Mouse (Mus musculus) granulocyte monocyte progenitor cell, adult 5-6 weeks (primary cell): ENCODE measurements around the gene Arhgef5. TPM values are rescaled to one million over a fixed set of nuclear protein-coding genes. Genes with fewer than 3 reads are reported as not detected.

Experiments used
- ATAC-seq: replicated peaks from 2 replicates; pipeline ENCODE4 v1.8.0; 2016; ENCODE audit warnings: mild to moderate bottlenecking, moderate TSS enrichment, inconsistent platforms; ENCODE audit not compliant: poor library complexity, severe bottlenecking
- total RNA-seq, 2 experiments: library from RNA; stranded (forward) in 1 of 2; stranded (reverse) in 1 of 2; fragments of 200-712, 200-1000 nt in 1 of 2; fragments of >200 nt in 1 of 2; fragmentation: Nextera tagmentation in 1 of 2; gene quantifications; 2 replicates each; pipeline ENCODE4 v1.2.3; 2014 to 2017

Gene Arhgef5
- total RNA-seq, 2 experiments from 2014 or later, result 1.4 to 2.0 TPM

GRCm38 (mm10) chr6:43312546-43312945, 47.2 kb downstream of the Arhgef5 start:
- ATAC-seq, result no peak

GRCm38 (mm10) chr6:43312961-43313656, 47.7 kb downstream of the Arhgef5 start:
- no peak for ATAC-seq

- no peak for ATAC-seq
These were observed 68.1 kb downstream of the Arhgef5 start for GRCm38 (mm10) chr6:43333479-43333878.

- ATAC-seq, result 0 out of 2 replicates have a peak, but pooled peaks have one; percentile 30
These were observed 70.3 kb downstream of the Arhgef5 start for GRCm38 (mm10) chr6:43335619-43336234.

GRCm38 (mm10) chr6:43337491-43337961, 72.1 kb downstream of the Arhgef5 start:
- no peak for ATAC-seq

GRCm38 (mm10) chr6:43338804-43339203, 73.4 kb downstream of the Arhgef5 start:
- no peak for ATAC-seq

Other genes with a start within 250 kb of the Arhgef5 start
- gene Olfr441, start 159.2 kb upstream of the Arhgef5 start, total RNA-seq (2014; fragmentation: Nextera tagmentation), result not detected in 2 replicates
- gene Olfr441, start 159.2 kb upstream of the Arhgef5 start, total RNA-seq (2017), result not detected in 2 replicates
- gene Olfr237-ps1, start 119.0 kb upstream of the Arhgef5 start, total RNA-seq (2014; fragmentation: Nextera tagmentation), result not detected in 2 replicates
- not detected in 2 replicates for gene Olfr237-ps1, start 119.0 kb upstream of the Arhgef5 start, total RNA-seq (2017)
- gene Olfr437, start 102.3 kb upstream of the Arhgef5 start, total RNA-seq (2014; fragmentation: Nextera tagmentation), result not detected in 2 replicates
- gene Olfr437, start 102.3 kb upstream of the Arhgef5 start, total RNA-seq (2017), result not detected in 2 replicates
- gene Olfr13, start 93.4 kb upstream of the Arhgef5 start, total RNA-seq (2014; fragmentation: Nextera tagmentation), result not detected in 2 replicates
- gene Olfr13, start 93.4 kb upstream of the Arhgef5 start, total RNA-seq (2017), result not detected in 2 replicates
- not detected in 2 replicates for gene Olfr435, start 68.4 kb upstream of the Arhgef5 start, total RNA-seq (2014; fragmentation: Nextera tagmentation)
- gene Olfr435, start 68.4 kb upstream of the Arhgef5 start, total RNA-seq (2017), result not detected in 2 replicates
- not detected in 2 replicates for gene Olfr434, start 52.6 kb upstream of the Arhgef5 start, total RNA-seq (2014; fragmentation: Nextera tagmentation)
- gene Olfr434, start 52.6 kb upstream of the Arhgef5 start, total RNA-seq (2017), result not detected in 2 replicates
- gene Olfr47, start 34.1 kb upstream of the Arhgef5 start, total RNA-seq (2014; fragmentation: Nextera tagmentation), result not detected in 2 replicates
- gene Olfr47, start 34.1 kb upstream of the Arhgef5 start, total RNA-seq (2017), result not detected in 2 replicates
- gene Nobox, start 44.0 kb downstream of the Arhgef5 start, total RNA-seq (2014; fragmentation: Nextera tagmentation), result not detected in 2 replicates
- not detected in 2 replicates for gene Nobox, start 44.0 kb downstream of the Arhgef5 start, total RNA-seq (2017)